Mouse (Mus musculus) C2C12 (cell line): ENCODE measurements around the gene Sel1l. TPM values are rescaled to one million over a fixed set of nuclear protein-coding genes. Genes with fewer than 3 reads are reported as not detected.

Experiments
- H3K27me3 ChIP-seq: one replicate; pipeline ENCODE4 v1.6.1; 2011; ENCODE audit not compliant: control insufficient read depth, insufficient read depth, insufficient read length
- H3K36me3 ChIP-seq: one replicate; pipeline ENCODE4 v1.6.1; 2011; ENCODE audit not compliant: control insufficient read depth, insufficient read depth
- H3K4me3 ChIP-seq: one replicate; pipeline ENCODE4 v1.5.1; 2011; ENCODE audit warnings: mild to moderate bottlenecking, control low read depth; ENCODE audit not compliant: poor library complexity, insufficient read depth, severe bottlenecking
- H3K79me2 ChIP-seq: one replicate; pipeline ENCODE4 v1.6.1; 2011; ENCODE audit not compliant: control insufficient read depth, insufficient read depth
- H3K79me3 ChIP-seq: one replicate; pipeline ENCODE4 v1.6.1; 2011; ENCODE audit warnings: low read depth, control low read depth
- H3ac ChIP-seq: one replicate; pipeline ENCODE3; 2011; ENCODE audit warnings: low read depth; ENCODE audit not compliant: control insufficient read depth, insufficient read length
- CEBPB ChIP-seq: IDR thresholded peaks from one replicate; pipeline ENCODE4 v1.6.1; 2011; ENCODE audit warnings: low read depth, mild to moderate bottlenecking, control low read depth, moderate library complexity
- CTCF ChIP-seq: IDR thresholded peaks from one replicate; pipeline ENCODE4 v1.5.1; 2011; ENCODE audit not compliant: control insufficient read depth, insufficient read depth, insufficient read length
- FOSL1 ChIP-seq: IDR thresholded peaks from one replicate; pipeline ENCODE4 v1.8.0; 2011; ENCODE audit warnings: mild to moderate bottlenecking, low read length; ENCODE audit not compliant: poor library complexity, insufficient read depth, severe bottlenecking
- MAX ChIP-seq: IDR thresholded peaks from one replicate; pipeline ENCODE4 v1.6.1; 2011; ENCODE audit warnings: mild to moderate bottlenecking, control low read depth
- MYOD1 ChIP-seq: IDR thresholded peaks from one replicate; pipeline ENCODE4 v1.6.1; 2011; ENCODE audit warnings: low read depth; ENCODE audit not compliant: control insufficient read depth, insufficient read length
- MYOG ChIP-seq: IDR thresholded peaks from one replicate; pipeline ENCODE4 v1.6.1; 2011; ENCODE audit not compliant: control insufficient read depth, insufficient read length; ENCODE audit errors: extremely low read depth
- USF1 ChIP-seq: IDR thresholded peaks from one replicate; pipeline ENCODE4 v1.6.1; 2011; ENCODE audit warnings: low read depth, mild to moderate bottlenecking, control low read depth, moderate library complexity
- microRNA-seq: library from miRNA; unstranded; fragments of <30 nt; microRNA quantifications from one replicate; pipeline ENCODE4, GENCODE M21; 2019; ENCODE audit warnings: borderline microRNAs expressed
- polyA plus RNA-seq: library from polyadenylated mRNA; unstranded; fragments of >200 nt; fragmentation: generic; extraction: Trizol; gene quantifications from one replicate; pipeline ENCODE4 v1.2.1, GENCODE M21; 2012; ENCODE audit warnings: missing spikeins

Gene Sel1l
- polyA plus RNA-seq, 1 experiment = 20.9 TPM

GRCm38 (mm10) chr12:91757854-91758562 is 90.9 kb downstream of the Sel1l start:
- H3K36me3 ChIP-seq = no peaks in the 10 kb centered on the region
- TF ChIP-seq USF1 (no peak), MYOG (no peak), CEBPB (no peak), FOSL1 (no peak), MYOD1 (no peak), MAX (no peak), CTCF (no peak)
- H3K27me3 ChIP-seq = no peaks in the 10 kb centered on the region
- no peaks in the 10 kb centered on the region for H3K79me3 ChIP-seq
- no peak overlapping the region for H3ac ChIP-seq
- no peak overlapping the region for H3K4me3 ChIP-seq
- no peaks in the 10 kb centered on the region for H3K79me2 ChIP-seq

GRCm38 (mm10) chr12:91756562-91757166 is 92.3 kb downstream of the Sel1l start:
- Histone ChIP-seq H3K27me3 (no peaks in the 10 kb centered on the region), H3K36me3 (no peaks in the 10 kb centered on the region), H3K79me3 (no peaks in the 10 kb centered on the region), H3K79me2 (no peaks in the 10 kb centered on the region), H3ac (no peak overlapping the region), H3K4me3 (no peak overlapping the region)
- TF ChIP-seq MAX = no peak
- no peak for TF ChIP-seq MYOG
- TF ChIP-seq CEBPB = no peak
- TF ChIP-seq USF1 = no peak
- TF ChIP-seq FOSL1 = no peak
- no peak for TF ChIP-seq CTCF
- no peak for TF ChIP-seq MYOD1

Small RNA genes within 50 kb of the gene (microRNA-seq; reads per million reads assigned to microRNA genes)
- not detected for gene Gm22015

Other genes with a start within 250 kb of the Sel1l start
- 11.6 TPM for gene Ston2, start 60.8 kb downstream of the Sel1l start, polyA plus RNA-seq